Mouse (Mus musculus): ENCODE data around the gene Ifitm6.
"Not testable (repeated sequence)": the region's sequence is repeated elsewhere in the genome, so short reads cannot be mapped to it uniquely, and the experiment has no call there.

Ifitm6 gene

GRCm38 (mm10) chr7:141017824-141018223, at the start of gene Ifitm6:
Gene Ifitm6 (minus strand): TSS chr7:141017924.
- in situ Hi-C loops (cut with MboI; ENCODE audit: unreplicated experiment in 2 of 2): not testable (repeated sequence)

- in situ Hi-C loops (cut with MboI; ENCODE audit: unreplicated experiment in 2 of 2): loop anchor here in 1 of 2 experiments (25.0 kb wide), 1 partner anchor 952 kb away; the partner anchor contains the start of genes Echs1, Fuom and Paox
Measured at GRCm38 (mm10) chr7:141064576-141064975, 46.9 kb upstream of the Ifitm6 start.

GRCm38 (mm10) chr7:141064175-141064574, 46.5 kb upstream of the Ifitm6 start:
- in situ Hi-C loops (cut with MboI; ENCODE audit: unreplicated experiment in 2 of 2): loop anchor here in 1 of 2 experiments (25.0 kb wide), 1 partner anchor 952 kb away; the partner anchor contains the start of genes Echs1, Fuom and Paox

GRCm38 (mm10) chr7:141063353-141063752, 45.6 kb upstream of the Ifitm6 start:
- in situ Hi-C loops (cut with MboI; ENCODE audit: unreplicated experiment in 2 of 2): loop anchor here in 1 of 2 experiments (25.0 kb wide), 1 partner anchor 951 kb away; the partner anchor contains the start of genes Echs1, Fuom and Paox

GRCm38 (mm10) chr7:141062525-141062924, 44.8 kb upstream of the Ifitm6 start:
- in situ Hi-C loops (cut with MboI; ENCODE audit: unreplicated experiment in 2 of 2): loop anchor here in 1 of 2 experiments (25.0 kb wide), 1 partner anchor 950 kb away; the partner anchor contains the start of genes Echs1, Fuom and Paox

GRCm38 (mm10) chr7:141061269-141061692, 43.6 kb upstream of the Ifitm6 start:
- in situ Hi-C loops (cut with MboI; ENCODE audit: unreplicated experiment in 2 of 2): loop anchor here in 1 of 2 experiments (25.0 kb wide), 1 partner anchor 949 kb away; the partner anchor contains the start of genes Echs1, Fuom and Paox

- in situ Hi-C loops (cut with MboI; ENCODE audit: unreplicated experiment in 2 of 2): loop anchor here in 1 of 2 experiments (25.0 kb wide), 1 partner anchor 948 kb away; the partner anchor contains the start of genes Echs1, Fuom and Paox
Measured at GRCm38 (mm10) chr7:141060426-141061242, 42.9 kb upstream of the Ifitm6 start, which contains the start of gene B4galnt4. Gene B4galnt4 (plus strand): TSS chr7:141061104.

- in situ Hi-C loops (cut with MboI; ENCODE audit: unreplicated experiment in 2 of 2): loop anchor here in 1 of 2 experiments (25.0 kb wide), 1 partner anchor 948 kb away; the partner anchor contains the start of genes Echs1, Fuom and Paox
Measured at GRCm38 (mm10) chr7:141059929-141060328, 42.2 kb upstream of the Ifitm6 start.

GRCm38 (mm10) chr7:141058601-141059341, 41.0 kb upstream of the Ifitm6 start:
- in situ Hi-C loops (cut with MboI; ENCODE audit: unreplicated experiment in 2 of 2): loop anchor here in 1 of 2 experiments (25.0 kb wide), 1 partner anchor 946 kb away; the partner anchor contains the start of genes Echs1, Fuom and Paox

GRCm38 (mm10) chr7:141057541-141057940, 39.8 kb upstream of the Ifitm6 start:
- in situ Hi-C loops (cut with MboI; ENCODE audit: unreplicated experiment in 2 of 2): loop anchor here in 1 of 2 experiments (25.0 kb wide), 1 partner anchor 945 kb away; the partner anchor contains the start of genes Echs1, Fuom and Paox

GRCm38 (mm10) chr7:141056976-141057375, 39.3 kb upstream of the Ifitm6 start:
- in situ Hi-C loops (cut with MboI; ENCODE audit: unreplicated experiment in 2 of 2): loop anchor here in 1 of 2 experiments (25.0 kb wide), 1 partner anchor 945 kb away; the partner anchor contains the start of genes Echs1, Fuom and Paox

- in situ Hi-C loops (cut with MboI; ENCODE audit: unreplicated experiment in 2 of 2): loop anchor here in 1 of 2 experiments (25.0 kb wide), 1 partner anchor 943 kb away; the partner anchor contains the start of genes Echs1, Fuom and Paox
Measured at GRCm38 (mm10) chr7:141055785-141056184, 38.1 kb upstream of the Ifitm6 start.

- in situ Hi-C loops (cut with MboI; ENCODE audit: unreplicated experiment in 2 of 2): loop anchor here in 1 of 2 experiments (5.0 to 25.0 kb wide), 3 partner anchors 125 to 940 kb away; partner anchors contain the start of genes Echs1, Fuom and Paox
Measured at GRCm38 (mm10) chr7:141052421-141052820, 34.7 kb upstream of the Ifitm6 start.

GRCm38 (mm10) chr7:141052016-141052415, 34.3 kb upstream of the Ifitm6 start:
- in situ Hi-C loops (cut with MboI; ENCODE audit: unreplicated experiment in 2 of 2): loop anchor here in 1 of 2 experiments (5.0 to 25.0 kb wide), 3 partner anchors 125 to 940 kb away; partner anchors contain the start of genes Echs1, Fuom and Paox

- in situ Hi-C loops (cut with MboI; ENCODE audit: unreplicated experiment in 2 of 2): loop anchor here in 1 of 2 experiments (5.0 to 25.0 kb wide), 3 partner anchors 126 to 939 kb away; partner anchors contain the start of genes Echs1, Fuom and Paox
Measured at GRCm38 (mm10) chr7:141051060-141051685, 33.4 kb upstream of the Ifitm6 start.

- in situ Hi-C loops (cut with MboI; ENCODE audit: unreplicated experiment in 2 of 2): loop anchor here (5.0 kb wide), 4 partner anchors 37 to 207 kb away; partner anchors contain the start of genes Gm45717 (in 2 of the 2), Ifitm2 (in 2 of the 2) and Ifitm3 (in 2 of the 2)
Measured at GRCm38 (mm10) chr7:141049326-141049725, 31.6 kb upstream of the Ifitm6 start.

GRCm38 (mm10) chr7:141048226-141049218, 30.8 kb upstream of the Ifitm6 start:
- in situ Hi-C loops (cut with MboI; ENCODE audit: unreplicated experiment in 2 of 2): loop anchor here (5.0 kb wide), 4 partner anchors 36 to 206 kb away; partner anchors contain the start of genes Gm45717 (in 2 of the 2), Ifitm2 (in 2 of the 2) and Ifitm3 (in 2 of the 2)

Data from v-Abl transformed pro-B cells (cell line).